Mouse (Mus musculus): ENCODE measurements around the gene Ankrd36.

- no peak for TF ChIP-seq CTCF (IDR thresholded peaks at IDR 0.05; ENCODE audit: insufficient read depth, low read length)
- TF ChIP-seq POLR2A (IDR thresholded peaks at IDR 0.05; ENCODE audit: borderline replicate concordance, extremely low read depth, low read depth, low read length) = no peak
These were observed 73.6 kb downstream of the Ankrd36 start for GRCm38 (mm10) chr11:5643085-5643484.
